Mouse (Mus musculus) embryonic facial prominence, embryonic 15.5 days (tissue): ENCODE results near the gene Mapk10. TPM values are rescaled to one million over a fixed set of nuclear protein-coding genes. Genes with fewer than 3 reads are reported as not detected.

Source experiments
- polyA plus RNA-seq: library from polyadenylated mRNA; unstranded; fragments of >200 nt; fragmentation: Nextera tagmentation; extraction: Ambion mirVana; gene quantifications from 2 replicates; pipeline ENCODE4 v1.2.1, GENCODE M21; 2015

Gene Mapk10
- polyA plus RNA-seq, 1 experiment from 2014 or later = 4.5 TPM

Other genes starting within 250 kb of the Mapk10 start
- 22.7 and 23.3 TPM in 2 replicates for gene Ptpn13, start 213.9 kb upstream of the Mapk10 start, polyA plus RNA-seq